Mouse (Mus musculus): Measurements from ENCODE around the gene BC049352. TPM values are rescaled to one million over a fixed set of nuclear protein-coding genes. Genes with fewer than 3 reads are reported as not detected.

Gene BC049352
- total RNA-seq, 2 experiments from 2014 or later = 0.17 TPM; not detected in 1

DNA sequence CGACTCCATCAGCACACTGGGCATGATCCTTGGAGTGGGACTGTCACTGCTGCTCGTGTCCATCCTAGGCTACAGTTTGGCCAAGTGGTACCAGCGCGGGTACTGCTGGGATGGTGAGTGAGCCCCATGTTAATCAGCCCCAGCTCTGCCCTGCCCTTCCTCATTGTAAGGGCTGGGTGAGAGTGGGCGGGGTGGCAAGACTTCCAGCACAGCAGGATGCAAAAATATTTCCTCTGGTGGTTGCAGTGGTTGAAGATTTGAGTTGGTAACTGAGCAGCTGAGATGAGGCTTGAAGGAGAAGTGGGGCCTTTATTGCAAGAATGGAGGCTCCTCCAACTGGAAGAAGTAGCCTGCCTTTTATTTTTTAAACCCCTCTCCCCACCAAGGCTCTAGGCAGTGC, 59.6 kb downstream of the BC049352 start:
- no peak for DNase-seq (ENCODE audit: low spot score in 2 of 2)

DNA sequence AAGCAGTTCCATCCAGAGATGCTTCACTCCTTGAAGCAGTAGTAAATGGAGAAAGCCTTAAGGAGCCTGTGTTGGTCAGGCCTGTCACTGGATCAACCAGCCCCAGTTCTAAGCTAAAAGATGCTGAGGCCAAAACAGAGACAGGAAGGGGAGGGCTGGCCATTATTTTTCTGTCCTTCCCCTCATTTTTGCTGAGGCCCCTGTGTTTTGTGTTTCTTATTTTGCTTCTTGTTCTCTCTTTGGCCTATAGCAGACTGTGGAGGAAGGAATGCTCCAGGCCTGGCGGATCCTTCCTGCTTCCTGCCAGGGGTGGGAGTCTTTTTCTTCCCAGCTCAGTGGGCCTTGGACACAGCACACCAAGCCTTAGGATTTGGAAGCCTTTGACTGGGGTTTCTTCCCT, 63.6 kb downstream of the BC049352 start:
- no peak for DNase-seq (ENCODE audit: low spot score in 2 of 2)

DNA sequence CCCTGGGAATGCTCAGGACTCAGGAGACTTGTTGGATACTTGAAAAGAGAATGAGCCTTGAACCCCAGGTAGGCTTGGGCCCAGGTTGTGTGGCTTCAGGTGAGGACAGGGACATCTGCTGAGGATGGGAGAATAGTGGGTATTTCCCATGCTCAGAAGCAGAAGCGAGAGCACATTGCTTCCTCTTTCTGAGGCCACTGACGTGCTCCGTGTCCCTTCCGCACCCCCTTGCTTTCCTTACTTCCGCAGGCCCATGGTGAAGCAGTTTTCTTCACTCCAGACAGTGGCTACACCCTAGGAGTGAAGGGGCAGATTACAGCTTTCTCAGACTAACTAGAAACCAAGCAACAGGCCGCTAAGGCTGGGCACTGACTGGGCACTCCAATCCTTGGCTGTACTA, 64.3 kb downstream of the BC049352 start:
- no peak for DNase-seq (ENCODE audit: low spot score in 2 of 2)

DNA sequence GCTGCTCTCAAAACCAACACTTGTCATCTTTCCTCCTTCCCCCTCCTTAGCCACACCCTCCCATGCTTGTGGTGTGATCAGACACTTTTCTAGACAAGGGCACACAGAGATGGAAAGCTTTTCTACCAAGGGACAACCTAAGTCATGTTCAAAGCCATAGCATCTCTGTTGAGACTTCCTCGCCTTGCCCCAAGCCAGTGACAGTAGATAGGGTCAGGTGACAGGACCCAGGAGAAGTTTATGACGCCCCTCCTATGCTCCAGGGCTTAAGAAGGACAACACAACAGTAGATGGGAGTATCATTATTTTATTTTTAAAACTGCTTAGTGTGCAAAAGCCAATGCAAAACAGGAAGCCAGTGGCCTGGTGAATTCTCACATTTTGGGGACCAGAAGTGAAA, 65.7 kb downstream of the BC049352 start:
- no peak for DNase-seq (ENCODE audit: low spot score in 2 of 2)

DNA sequence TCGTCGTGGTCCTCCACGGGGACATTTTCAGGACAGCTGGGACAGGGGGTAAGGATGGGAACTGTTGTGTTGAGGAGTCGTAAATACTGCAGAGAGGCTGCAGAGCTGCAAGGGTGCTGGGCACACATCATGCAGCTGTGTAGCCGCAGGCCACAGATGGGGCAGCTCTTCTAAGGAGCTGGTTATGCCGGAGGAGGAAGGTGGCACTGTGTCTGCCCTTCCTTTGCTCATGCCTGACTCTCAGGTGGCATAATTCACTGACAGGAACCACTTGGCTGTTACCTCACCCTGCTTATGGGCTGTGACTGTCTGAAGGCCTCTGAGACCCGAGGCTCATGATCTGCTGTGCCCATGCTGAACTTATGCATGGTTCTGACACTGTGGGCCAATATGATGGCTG, 68.5 kb downstream of the BC049352 start:
- DNase-seq (ENCODE audit: low spot score in 2 of 2) = no peak

DNA sequence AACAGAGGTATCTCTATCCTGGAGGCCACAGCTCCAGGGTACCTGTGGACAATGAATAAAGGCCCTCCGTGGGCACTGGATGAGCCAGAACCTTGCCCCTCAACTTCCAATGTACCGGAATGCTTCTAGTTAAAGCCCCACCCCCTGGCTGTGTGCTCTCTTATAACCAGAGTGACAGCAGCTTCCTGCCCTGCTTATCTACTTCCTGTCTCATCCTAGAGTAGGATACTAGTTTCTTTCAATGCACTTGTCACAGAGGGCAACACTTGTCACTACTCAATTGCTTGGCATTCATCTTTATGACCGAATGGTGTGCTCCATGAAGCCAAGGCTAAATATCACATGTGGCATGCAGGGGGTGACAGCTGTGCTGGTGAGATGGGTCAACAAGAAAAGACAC, 69.5 kb downstream of the BC049352 start:
- no peak for DNase-seq (ENCODE audit: low spot score in 2 of 2)

DNA sequence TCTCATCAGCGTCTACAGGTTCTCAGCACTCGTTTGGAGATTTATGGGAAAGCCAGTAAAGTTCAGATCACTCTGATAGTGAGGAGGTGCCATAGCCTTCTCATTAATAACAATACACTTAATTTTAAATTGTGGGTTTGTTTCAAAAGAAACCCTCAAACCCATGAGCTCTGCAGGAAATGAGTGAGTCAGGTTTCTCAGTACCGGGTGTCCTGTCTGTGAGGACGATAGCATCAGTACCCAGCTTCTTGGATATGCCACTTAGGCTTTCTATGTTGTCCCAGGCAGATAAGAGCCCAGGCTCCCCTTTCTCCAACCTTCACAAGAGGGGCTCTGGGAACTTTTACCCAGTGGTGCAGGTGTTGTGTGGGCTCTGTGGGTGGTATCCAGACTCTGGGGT, 70.2 kb downstream of the BC049352 start:
- DNase-seq (ENCODE audit: low spot score in 2 of 2) = no peak

DNA sequence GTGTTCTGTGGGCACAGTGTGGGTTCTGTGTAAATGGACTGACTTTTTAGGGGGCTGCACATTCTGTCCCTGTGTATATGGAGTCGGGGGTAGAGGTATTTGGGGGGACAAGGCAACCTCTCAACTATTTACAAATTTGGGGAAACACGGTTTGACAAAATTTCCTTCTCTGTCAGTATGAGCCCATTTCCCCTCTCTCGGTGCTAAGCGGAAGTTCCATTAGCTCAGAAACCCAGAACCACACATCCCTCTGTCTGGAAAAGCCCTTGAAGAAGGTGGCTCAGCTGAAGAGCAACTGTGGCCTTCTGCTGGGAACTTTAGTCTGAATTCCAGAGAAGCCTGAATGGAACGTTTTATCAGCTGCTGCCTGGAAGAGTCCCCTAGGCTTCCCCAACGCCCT, 70.6 kb downstream of the BC049352 start:
- no peak for DNase-seq (ENCODE audit: low spot score in 2 of 2)

DNA sequence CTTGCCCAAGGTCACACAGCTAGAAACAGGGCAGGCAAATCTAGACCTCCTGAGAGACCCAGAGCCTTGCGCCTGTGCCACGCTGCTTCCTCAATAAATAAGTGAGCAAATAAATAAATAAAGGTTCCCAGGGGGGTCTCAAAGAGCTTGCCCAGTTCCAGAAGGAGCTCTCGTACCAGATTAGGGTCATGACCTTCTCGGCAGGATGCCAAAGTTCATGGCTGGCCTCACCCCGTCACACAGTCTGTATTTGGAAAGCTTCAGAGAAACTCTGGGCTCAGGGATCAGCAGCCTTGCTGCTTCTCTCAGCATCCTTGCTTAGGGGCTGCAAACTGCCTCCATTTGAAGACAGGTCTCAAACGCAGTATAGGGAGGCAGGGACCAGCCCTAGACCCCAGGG, 72.2 kb downstream of the BC049352 start:
- no peak for DNase-seq (ENCODE audit: low spot score in 2 of 2)

DNA sequence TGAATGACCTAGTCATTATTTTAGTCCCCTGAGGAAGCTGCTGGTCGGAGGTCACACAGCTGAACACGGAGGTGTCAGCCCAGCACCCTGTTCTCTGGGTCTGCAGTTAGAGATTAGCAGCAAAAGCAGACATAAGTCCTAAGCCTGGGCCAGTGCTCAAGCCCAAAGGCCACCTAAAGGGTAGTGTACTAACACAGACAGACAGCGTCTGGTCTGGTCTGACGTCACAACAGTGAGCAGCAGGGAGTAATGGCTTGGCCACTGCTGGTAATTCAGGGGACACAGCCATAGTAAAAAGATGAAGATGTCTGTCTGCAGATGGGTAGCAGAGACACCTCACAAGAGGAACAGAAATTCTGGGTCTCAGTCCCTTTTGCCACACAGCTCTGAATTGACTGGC, 72.8 kb downstream of the BC049352 start:
- DNase-seq (ENCODE audit: low spot score in 2 of 2) = no peak

DNA sequence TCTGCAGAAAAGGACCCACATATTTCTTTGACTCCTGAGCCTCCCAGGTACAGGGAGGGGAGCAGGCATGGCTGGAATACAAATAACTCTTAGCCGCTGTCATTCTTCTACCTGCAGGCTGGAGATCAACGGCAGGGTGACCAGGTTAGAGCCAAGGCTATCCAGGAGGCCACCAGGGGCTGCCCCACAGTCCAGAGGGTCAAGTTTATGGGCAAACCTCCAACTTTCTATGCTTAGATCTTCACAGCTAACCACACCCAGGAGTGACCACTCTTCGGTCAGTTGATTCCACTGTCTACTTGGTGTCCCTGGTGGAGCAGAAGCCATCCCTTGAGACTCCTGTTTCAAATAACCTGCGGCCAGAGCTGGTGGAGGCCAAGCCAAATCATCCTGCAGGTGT, 73.6 kb downstream of the BC049352 start:
- no peak for DNase-seq (ENCODE audit: low spot score in 2 of 2)

DNA sequence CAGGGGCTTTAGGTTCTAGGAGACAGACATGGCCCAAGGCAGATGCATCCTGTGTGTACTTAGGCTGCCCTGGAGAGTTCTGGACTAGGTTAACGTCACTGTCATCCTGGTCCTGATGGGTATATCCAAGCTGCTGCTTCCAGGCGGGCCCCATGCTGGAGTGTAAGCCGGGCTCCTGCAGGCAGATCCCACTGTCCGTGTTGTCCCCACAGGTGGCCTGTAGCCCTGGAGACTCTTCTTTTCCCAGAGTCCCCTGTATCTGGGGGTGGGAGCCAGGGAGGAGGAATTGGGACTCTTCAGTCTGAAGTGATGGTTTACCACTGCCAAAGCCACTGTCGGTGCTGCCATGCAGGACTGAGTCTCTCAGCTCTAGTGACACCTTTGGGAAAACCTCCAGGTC, 74.2 kb downstream of the BC049352 start:
- DNase-seq (ENCODE audit: low spot score in 2 of 2) = no peak

DNA sequence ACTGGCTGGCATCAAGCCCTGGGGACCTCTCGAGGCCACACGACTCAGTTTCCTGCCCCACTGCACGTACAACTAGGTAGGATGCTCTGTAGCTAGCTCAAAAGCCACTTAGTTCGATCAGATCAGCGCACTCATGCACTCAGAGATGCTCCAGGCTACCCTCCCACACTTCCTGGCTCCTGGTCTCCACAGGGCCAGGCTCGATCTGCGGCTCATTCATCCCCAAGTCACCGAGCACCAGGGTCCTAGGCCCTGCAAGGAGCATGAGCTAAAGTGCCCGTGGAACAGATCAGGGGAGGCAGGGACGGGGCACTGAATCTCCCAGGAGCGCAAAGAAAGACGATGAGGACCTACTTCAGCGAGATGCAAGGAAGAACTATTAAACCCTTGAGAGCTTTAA, 77.3 kb downstream of the BC049352 start:
- DNase-seq (ENCODE audit: low spot score in 2 of 2) = no peak

DNA sequence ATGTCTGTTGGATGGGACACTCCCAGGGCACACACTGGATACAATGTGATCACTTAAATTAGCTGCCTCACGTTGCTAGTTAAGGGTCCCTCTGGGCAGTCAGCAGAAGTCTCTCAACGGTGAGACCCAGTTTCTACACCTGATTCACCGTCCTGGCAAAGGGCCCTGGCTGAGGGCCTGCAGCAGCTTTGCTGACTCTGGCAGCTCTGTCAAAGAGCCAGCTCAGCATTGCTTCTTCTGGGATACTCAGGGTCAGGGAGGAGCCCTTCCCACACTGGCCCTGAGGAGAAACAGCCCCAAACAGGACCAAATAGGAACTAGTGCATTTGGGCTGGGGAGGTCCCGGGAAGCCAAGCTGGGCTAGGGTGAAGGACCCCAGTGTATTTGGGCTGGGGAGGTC, 79.7 kb downstream of the BC049352 start:
- peak in 1 of 2 experiments; percentile 24 for DNase-seq (ENCODE audit: low spot score in 2 of 2)

DNA sequence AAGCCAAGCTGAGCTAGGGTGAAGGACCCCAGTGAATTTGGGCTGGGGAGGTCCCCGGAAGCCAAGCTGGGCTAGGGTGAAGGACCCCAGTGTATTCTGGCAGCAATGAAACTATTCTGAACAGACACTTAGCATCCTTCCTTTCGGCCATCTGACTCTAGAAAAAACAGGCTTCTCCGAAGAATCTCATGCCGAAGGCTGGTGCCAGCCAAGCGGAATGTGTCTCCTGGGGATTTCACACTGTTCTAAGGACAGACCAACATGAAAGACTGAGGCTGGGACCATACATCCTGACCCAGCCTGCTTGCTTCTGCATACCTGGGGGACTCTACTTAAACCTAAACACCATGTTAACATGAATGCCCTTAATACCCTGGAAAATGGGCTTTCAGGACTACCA, 80.1 kb downstream of the BC049352 start:
- no peak for DNase-seq (ENCODE audit: low spot score in 2 of 2)

DNA sequence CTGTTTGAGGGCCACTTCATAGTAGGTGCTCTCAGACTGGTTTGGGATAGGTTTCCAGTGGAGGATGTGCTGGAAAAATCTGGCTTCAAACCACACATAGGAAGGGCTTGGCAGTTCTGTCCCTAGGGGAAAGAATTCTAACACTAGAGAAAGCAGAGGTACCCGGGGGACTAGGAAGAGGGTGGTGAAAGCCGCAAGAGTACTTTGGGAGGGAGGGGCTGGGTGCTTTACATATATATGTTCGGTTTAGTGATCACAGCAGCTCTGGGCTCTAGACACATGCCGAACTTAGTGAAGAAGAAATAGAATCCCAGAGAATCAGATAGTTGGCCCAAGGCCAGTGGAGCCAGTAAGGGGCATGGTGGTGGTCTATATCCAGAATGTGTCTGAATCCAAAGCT, 85.3 kb downstream of the BC049352 start:
- no peak for DNase-seq (ENCODE audit: low spot score in 2 of 2)

DNA sequence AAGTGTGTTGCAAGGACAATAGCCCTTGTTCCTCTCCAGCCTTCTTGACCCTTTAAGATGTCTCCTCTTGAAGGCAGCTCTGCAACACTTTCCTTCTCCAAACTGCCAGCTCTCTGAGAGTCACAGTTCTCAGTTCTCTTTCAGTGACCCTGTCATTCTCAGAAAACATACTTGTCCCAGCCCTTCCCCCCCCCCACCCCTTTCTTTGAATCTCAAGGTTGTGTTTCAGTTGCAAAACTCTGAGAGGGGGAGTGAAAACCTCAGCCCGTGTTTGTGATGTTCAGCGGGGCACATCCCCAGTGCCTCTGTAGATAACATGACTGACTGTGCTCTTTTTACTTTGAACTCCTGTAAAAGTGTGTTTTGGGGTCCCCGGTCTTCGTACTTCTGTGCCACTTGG, 86.3 kb downstream of the BC049352 start:
- no peak for DNase-seq (ENCODE audit: low spot score in 2 of 2)

DNA sequence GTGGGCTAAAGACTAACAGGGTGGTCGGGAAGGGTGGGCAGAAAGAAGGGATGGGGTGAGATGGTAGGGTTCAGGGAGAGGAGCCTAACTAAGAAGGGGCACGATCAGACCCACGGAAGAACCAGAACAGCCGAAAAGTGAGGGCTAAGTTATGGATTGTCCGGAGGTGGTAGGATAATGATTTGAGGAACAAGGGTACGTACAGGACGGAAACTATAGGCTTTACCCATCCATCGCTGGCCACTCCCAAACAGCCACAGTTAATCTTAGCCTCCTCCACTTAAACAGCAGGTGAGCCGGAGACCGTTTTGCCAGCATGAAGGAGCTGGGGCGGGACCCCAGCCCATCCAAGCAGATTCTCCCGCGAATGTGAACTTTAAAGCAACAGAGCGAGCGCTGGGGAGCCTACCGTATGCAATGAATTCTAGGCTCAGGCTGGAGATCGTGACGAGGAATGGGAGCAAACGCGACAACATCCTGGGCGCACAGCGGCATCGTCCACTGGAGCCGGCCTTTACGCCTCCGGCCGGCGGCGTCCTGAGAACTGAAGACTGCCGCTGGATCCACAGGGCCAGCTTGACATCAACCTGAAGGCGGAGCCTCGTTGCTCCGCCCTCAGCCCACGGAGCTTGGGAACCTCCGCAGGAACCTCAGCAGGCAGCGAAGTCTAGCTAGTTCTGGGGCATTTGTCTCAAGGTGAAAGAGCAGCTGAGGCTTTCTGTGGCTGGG, 87.0 kb downstream of the BC049352 start, which contains the start of gene Il10ra:
TSS of gene Il10ra (minus strand) at position 553 of the 729 bp plus-strand sequence.
- no peak for DNase-seq (ENCODE audit: low spot score in 2 of 2)

DNA sequence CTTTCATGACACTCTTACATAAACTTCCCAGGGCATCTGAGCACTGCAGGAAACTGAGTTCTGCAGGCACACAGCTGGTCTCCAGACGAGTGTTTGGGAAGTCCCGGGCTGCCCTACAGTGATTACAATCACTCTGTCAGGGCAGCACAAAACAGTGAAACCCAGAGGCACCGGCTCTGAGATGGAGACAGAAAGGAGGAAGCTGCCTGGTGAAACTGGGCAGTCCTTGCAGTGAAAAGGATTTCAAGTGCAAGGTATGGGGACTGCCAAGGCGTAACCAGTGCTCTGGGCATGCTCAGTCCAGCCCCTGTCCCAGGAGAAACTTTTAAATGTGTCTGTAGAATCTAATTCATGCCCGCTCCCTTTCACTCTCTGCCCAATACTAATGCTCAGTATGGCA, 90.4 kb downstream of the BC049352 start:
- no peak for DNase-seq (ENCODE audit: low spot score in 2 of 2)

DNA sequence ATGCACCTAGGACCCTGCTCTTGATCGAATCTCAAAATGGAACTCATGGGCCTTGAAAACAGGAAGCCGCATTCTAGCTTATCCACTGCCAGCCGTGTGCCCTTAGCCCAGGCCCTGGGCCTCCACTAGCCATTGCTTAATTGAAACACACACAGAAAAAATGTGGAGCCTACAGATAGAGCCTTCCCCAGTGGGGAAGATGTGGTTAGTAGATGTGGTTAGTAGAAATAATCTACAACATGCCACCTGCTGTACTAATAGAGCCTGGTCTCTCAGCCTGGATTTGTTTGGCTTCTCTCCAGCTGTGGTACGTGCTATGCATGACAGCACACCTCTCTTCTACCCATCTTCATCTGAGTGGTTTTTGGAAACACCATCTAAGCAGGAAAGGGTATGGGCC, 92.4 kb downstream of the BC049352 start:
- DNase-seq (ENCODE audit: low spot score in 2 of 2) = no peak

DNA sequence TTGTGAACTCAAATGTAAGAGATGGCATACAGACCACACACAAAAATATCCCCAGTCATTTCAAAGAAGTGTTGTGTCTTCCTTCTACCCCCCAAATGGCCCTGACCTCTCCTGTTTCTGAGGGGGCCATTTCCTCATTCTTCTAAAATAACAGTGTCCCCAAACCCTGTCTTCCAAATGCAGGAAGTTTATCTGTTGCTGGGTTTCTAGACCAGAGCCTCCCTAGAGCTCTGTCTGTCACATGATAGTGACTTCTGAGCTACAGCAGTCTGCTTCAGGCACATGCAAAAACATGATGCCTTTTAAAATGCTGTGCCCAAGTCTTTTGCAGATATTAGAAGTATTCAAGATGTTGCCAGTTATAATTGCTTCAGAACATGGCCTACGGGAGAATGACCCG, 92.8 kb downstream of the BC049352 start:
- no peak for DNase-seq (ENCODE audit: low spot score in 2 of 2)

DNA sequence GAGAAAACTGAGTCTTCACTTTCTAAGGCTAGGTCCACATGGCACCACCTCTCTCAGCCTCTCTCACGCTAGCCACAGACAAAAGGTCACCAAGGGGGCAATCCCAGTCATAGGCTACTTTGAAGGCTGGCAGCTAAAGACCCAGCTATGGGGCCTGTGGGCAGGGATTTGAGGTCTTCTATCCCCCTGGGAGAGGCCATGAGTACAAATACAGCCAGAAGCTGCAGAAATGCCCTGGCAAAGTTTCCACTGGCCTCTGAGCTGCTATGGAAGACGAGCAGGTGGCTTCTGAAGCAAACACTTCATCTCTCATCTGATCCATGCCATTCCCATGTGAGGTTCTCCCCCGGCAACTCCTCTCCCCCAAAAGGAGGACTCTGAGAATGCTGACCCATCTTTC, 98.3 kb downstream of the BC049352 start:
- DNase-seq (ENCODE audit: low spot score in 2 of 2) = no peak

DNA sequence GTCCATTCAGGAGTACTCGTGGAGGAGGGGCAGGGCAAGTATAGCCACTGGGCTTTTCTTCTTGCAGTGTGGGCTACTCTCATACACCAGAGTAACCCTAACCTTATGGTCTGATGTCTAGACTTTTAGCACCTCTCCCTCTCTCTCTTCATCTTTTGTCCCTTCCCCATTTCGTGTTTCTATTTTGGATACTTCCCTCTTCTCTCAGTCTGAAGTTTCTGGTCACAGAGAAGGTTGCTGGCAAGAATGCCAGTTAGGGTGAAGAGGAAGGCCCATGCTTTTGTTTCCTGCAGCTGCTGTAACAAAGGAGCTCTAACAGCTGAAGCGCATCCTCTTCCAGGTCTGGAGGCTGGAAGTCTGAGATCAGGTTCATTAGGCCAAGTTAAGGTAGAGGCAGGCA, 99.1 kb downstream of the BC049352 start:
- DNase-seq (ENCODE audit: low spot score in 2 of 2) = no peak

DNA sequence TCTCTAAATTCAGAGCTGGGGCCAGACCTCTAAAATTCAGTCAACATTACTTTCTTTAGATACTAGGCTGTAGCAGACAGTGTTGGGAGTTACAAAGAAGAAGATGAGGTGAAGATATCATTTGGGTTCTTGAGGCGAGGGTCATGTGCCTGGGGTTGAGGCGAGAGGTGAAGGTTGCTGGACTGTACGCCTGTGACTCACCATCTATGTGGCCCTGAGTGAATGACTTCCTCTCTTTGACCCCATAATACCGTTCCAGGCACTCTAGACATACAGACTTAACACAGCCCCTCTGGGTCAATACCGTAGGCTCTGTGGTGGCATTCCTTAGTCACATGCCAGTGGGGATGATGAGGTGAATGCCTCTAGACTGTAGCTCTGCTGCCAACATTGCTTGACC, 100.7 kb downstream of the BC049352 start:
- no peak for DNase-seq (ENCODE audit: low spot score in 2 of 2)

Data from adrenal gland, postnatal 4 days (tissue).